Mouse (Mus musculus): ENCODE measurements at regions not wholly inside any gene's neighbourhood (a gene's known extent, or its start where the extent isn't known, plus 50 kb on each side); places are given as distances from the start of the nearest gene placed in this dataset.
A peak's percentile ranks its signal among the peaks of the same experiment; 100 is the strongest.

GRCm38 (mm10) chr10:45009676-45010075 lies 57.3 kb upstream of the Prep start:
- DNase-seq (ENCODE audit: low spot score in 2 of 2), result peak; percentile 15 to 24

GRCm38 (mm10) chr10:45009235-45009634 lies 57.8 kb upstream of the Prep start:
- no peak for DNase-seq (ENCODE audit: low spot score in 2 of 2)

GRCm38 (mm10) chr10:45004037-45004653 lies 62.9 kb upstream of the Prep start:
- no peak for DNase-seq (ENCODE audit: low spot score in 2 of 2)

- DNase-seq (ENCODE audit: low spot score in 2 of 2), result no peak
Measured at GRCm38 (mm10) chr10:45003344-45003681, 63.7 kb upstream of the Prep start.

- no peak for DNase-seq (ENCODE audit: low spot score in 2 of 2)
Measured at GRCm38 (mm10) chr10:45002637-45003343, 64.2 kb upstream of the Prep start.

GRCm38 (mm10) chr10:45000873-45001859 lies 65.8 kb upstream of the Prep start:
- DNase-seq (ENCODE audit: low spot score in 2 of 2), result peak; percentile 33 to 53

- DNase-seq (ENCODE audit: low spot score in 2 of 2), result no peak
Measured at GRCm38 (mm10) chr10:45000027-45000840, 66.8 kb upstream of the Prep start.

- DNase-seq (ENCODE audit: low spot score in 2 of 2), result no peak
Measured at GRCm38 (mm10) chr10:44997906-44998289, 69.1 kb upstream of the Prep start.

- DNase-seq (ENCODE audit: low spot score in 2 of 2), result no peak
Measured at GRCm38 (mm10) chr10:44997184-44997905, 69.7 kb upstream of the Prep start.

- no peak for DNase-seq (ENCODE audit: low spot score in 2 of 2)
Measured at GRCm38 (mm10) chr10:44995756-44996155, 71.2 kb upstream of the Prep start.

- no peak for DNase-seq (ENCODE audit: low spot score in 2 of 2)
Measured at GRCm38 (mm10) chr10:44994385-44995281, 72.4 kb upstream of the Prep start.

- DNase-seq (ENCODE audit: low spot score in 2 of 2), result no peak
Measured at GRCm38 (mm10) chr10:44993470-44994260, 73.3 kb upstream of the Prep start.

- no peak for DNase-seq (ENCODE audit: low spot score in 2 of 2)
Measured at GRCm38 (mm10) chr10:44989539-44989938, 77.5 kb upstream of the Prep start.

GRCm38 (mm10) chr10:44988756-44989155 lies 78.2 kb upstream of the Prep start:
- DNase-seq (ENCODE audit: low spot score in 2 of 2), result no peak

- DNase-seq (ENCODE audit: low spot score in 2 of 2), result no peak
Measured at GRCm38 (mm10) chr10:44987615-44988014, 79.4 kb upstream of the Prep start.

- no peak for DNase-seq (ENCODE audit: low spot score in 2 of 2)
Measured at GRCm38 (mm10) chr10:44981913-44982312, 85.1 kb upstream of the Prep start.

GRCm38 (mm10) chr10:44976815-44977214 lies 90.2 kb upstream of the Prep start:
- DNase-seq (ENCODE audit: low spot score in 2 of 2), result no peak

- no peak for DNase-seq (ENCODE audit: low spot score in 2 of 2)
Measured at GRCm38 (mm10) chr10:44971911-44972310, 95.1 kb upstream of the Prep start.

- DNase-seq (ENCODE audit: low spot score in 2 of 2), result no peak
Measured at GRCm38 (mm10) chr10:44959968-44960367, 107.0 kb upstream of the Prep start.

All from left cerebral cortex, adult 18-20 months (tissue).